Mouse (Mus musculus): Measurements from ENCODE around the gene Lgmn.

- TF ChIP-seq GATA1 (IDR thresholded peaks at IDR 0.05; ENCODE audit: borderline replicate concordance, low read length) (no peak), FLI1 (IDR thresholded peaks at IDR 0.05; ENCODE audit: low read length) (no peak)
Observed at GRCm38 (mm10) chr12:102372322-102372721, 67.3 kb downstream of the Lgmn start.
